Mouse (Mus musculus) G1E (cell line): ENCODE data around the gene Cdc14b.

Experiments
- CTCF ChIP-seq: IDR thresholded peaks from 2 replicates; pipeline ENCODE4 v1.5.1; 2012; ENCODE audit warnings: low read depth, low read length, inconsistent platforms, mixed read lengths
- GATA1 ChIP-seq: IDR thresholded peaks from 2 replicates; pipeline ENCODE4 v1.6.1; 2012; ENCODE audit warnings: borderline replicate concordance, low read length, inconsistent platforms, mixed read lengths
- GATA2 ChIP-seq: IDR thresholded peaks from 2 replicates; pipeline ENCODE4 v1.6.1; 2012; ENCODE audit warnings: low read depth, low read length, inconsistent platforms, borderline replicate concordance
- POLR2AphosphoS5 ChIP-seq: IDR thresholded peaks from 2 replicates; pipeline ENCODE4 v1.6.1; 2012; ENCODE audit warnings: low read depth, low read length, inconsistent platforms; ENCODE audit not compliant: insufficient replicate concordance
- TAL1 ChIP-seq: conservative IDR thresholded peaks from 2 replicates; pipeline ENCODE4 v1.6.1; 2012; ENCODE audit warnings: low read depth, low read length, inconsistent platforms, mixed read lengths

GRCm38 (mm10) chr13:64273891-64274844, 922 bp downstream of the Cdc14b start:
- TF ChIP-seq CTCF = no peak
- no peak for TF ChIP-seq TAL1
- TF ChIP-seq GATA1 = no peak
- TF ChIP-seq POLR2AphosphoS5 = no peak
- no peak for TF ChIP-seq GATA2
